Mouse (Mus musculus): ENCODE data around the gene Bbx.

DNA sequence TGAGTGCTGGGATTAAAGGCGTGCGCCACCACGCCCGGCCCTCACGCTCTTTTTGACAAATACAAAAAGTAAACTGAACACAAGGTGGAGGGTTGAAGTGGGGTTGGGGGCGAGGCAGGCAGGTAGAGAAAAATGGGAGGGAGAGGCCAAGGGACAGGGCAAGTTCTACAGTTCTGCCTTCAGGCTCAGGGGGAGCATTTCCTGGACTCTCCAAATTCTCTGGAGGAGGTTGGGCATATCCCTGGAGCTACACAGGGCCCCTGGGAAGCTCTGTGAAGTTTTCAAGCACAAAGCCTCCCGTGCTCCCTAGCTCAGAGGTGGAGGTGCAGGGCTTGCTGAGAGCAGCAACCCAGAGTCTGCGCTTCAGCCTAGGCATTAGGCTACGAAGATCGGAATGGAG, 249.6 kb downstream of the Bbx start:
- TF ChIP-seq CTCF (IDR thresholded peaks at IDR 0.05; ENCODE audit: low read depth), result no peak
- TF ChIP-seq EP300 (IDR thresholded peaks at IDR 0.05; ENCODE audit: low read depth), result no peak

Measured in liver, embryonic 14.5 days (tissue).